Mouse (Mus musculus) gastrocnemius, adult 18-20 months (tissue): Measurements from ENCODE around the gene Tmem132b. TPM values are rescaled to one million over a fixed set of nuclear protein-coding genes. Genes with fewer than 3 reads are reported as not detected.
A peak's percentile ranks its signal among the peaks of the same experiment; 100 is the strongest.

Experiments
- DNase-seq: peaks from one replicate; pipeline ENCODE4 v3.0.0; 2021; ENCODE audit warnings: low spot score
- total RNA-seq, 2 experiments: library from RNA; stranded (reverse); gene quantifications; 2 replicates each; pipeline ENCODE4 v1.2.3; 2021

Gene Tmem132b
- total RNA-seq, 2 experiments from 2014 or later = 1.7 to 5.7 TPM

- DNase-seq = no peak
Observed at GRCm38 (mm10) chr5:125509541-125509940, 22.0 kb upstream of the Tmem132b start.

GRCm38 (mm10) chr5:125515006-125515405 lies 16.6 kb upstream of the Tmem132b start:
- no peak for DNase-seq

GRCm38 (mm10) chr5:125518640-125519039 lies 12.9 kb upstream of the Tmem132b start:
- DNase-seq = no peak

DNA sequence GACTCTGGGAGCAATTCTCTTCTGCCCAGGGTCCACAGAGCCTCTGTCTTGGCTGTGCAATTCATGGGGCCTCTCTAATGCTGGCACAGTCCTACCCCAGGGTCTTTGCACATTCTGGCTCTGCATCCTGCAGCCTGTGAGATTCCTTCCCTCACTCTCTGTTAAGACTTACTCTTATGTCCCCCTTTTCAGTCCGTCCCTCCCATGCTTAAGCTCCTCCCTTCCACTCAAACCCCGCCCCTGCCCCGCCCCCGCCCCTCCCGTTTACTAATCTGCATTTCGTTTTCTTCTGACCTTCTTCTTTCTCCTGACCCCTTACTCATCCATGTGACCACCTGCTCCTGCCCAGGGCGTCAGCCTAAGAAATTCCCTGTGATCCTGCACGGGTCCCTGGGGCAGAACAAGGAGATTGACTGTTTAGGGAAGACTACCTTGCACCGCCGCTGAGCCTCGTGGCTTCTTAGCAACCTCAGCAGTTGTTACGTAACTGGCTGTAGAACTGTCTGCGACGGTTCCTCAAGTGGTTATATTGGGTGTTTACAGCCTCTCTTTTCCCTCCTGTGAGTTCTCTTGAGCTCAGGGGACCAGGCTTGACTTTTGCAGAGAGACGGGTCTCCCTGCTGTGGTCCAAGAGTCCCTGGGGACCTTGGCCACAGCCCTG lies 10.5 kb upstream of the Tmem132b start:
- DNase-seq = no peak

DNA sequence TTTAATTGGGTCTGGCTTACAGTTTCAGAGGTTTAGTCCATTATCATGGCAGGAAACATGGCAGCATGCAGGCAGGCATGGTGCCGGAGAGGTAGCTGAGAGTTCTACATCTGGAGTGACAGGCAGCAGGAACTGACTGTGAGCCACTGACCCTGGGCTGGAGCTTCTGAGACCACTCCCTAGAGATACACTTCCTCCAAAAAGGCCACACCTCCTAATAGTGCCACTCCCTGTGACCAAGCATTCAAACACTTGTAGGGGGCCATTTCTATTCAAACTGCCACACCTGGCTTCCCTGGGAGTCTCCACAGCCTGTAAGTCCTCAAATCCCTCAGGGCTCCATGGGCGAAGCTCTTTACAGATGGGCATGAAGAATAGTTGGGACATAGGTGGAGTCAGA lies 8.2 kb upstream of the Tmem132b start:
- DNase-seq = no peak

- no peak for DNase-seq
Observed at GRCm38 (mm10) chr5:125525516-125525915, 6.1 kb upstream of the Tmem132b start.

GRCm38 (mm10) chr5:125526464-125526863 lies 5.1 kb upstream of the Tmem132b start:
- DNase-seq = no peak

DNA sequence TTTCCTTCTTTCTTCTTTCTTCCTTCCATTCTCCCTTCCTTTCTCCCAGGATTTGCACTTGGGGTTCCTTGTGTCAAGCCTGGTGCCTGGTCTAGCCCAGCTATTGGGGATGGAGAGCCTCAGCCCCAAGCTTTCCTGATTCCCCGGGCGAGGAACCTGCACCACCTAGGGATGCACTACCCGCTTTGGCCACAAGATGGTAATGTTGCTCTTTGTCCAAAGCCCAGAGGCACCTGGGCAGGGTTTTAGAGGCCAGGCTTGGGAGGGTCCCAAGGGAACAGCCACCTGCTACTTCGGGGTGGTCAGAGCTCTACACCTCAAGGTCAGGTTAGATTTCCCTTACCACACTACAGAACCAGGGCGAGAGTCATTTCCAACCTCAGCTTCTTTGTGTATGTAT lies 2.5 kb upstream of the Tmem132b start:
- DNase-seq = peak; percentile 66

DNA sequence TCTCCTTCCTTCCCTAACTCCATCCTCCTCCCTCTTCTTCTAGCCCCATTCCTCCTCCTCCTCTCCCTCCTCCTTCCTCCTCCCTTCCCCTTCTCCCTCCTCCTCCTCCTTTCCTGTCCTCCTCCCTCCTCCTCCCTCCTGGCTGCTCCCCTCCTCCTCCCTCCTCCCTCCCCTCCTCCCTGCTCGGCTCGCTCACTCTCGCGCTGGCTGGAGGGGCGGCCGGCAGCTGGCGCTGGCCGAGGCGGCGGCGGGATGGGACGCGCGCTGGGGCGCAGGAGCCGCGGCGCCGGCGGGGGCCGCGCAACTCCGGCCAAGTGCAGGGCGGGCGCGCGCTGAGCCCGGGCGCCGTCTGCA lies 594 bp downstream of the Tmem132b start:
- DNase-seq = no peak

- DNase-seq = no peak
Observed at GRCm38 (mm10) chr5:125532545-125533224, 1.1 kb downstream of the Tmem132b start.

- DNase-seq = no peak
Observed at GRCm38 (mm10) chr5:125533225-125533900, 1.8 kb downstream of the Tmem132b start.

DNA sequence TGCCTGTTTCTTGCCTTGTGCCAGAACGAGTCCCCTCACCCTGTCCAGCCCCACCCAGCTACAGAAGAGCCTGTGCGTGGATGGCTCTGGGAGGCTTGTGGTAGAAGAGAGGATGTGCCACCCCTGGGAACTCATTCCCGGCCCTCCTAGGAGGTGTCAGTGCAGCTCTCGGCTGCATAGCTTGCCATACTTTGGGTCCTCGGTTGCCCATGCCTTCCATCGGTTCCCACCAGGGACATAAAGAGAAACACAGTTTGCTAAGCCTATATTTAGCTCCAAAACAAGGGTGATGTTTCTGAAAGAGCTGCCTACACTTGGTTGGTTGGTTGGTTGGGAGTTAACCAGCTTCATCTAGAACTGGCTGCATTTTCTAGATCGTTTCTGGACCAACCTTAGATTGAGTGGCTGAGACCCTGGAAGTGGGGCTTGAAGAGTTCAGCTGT lies 2.6 kb downstream of the Tmem132b start:
- DNase-seq = no peak

DNA sequence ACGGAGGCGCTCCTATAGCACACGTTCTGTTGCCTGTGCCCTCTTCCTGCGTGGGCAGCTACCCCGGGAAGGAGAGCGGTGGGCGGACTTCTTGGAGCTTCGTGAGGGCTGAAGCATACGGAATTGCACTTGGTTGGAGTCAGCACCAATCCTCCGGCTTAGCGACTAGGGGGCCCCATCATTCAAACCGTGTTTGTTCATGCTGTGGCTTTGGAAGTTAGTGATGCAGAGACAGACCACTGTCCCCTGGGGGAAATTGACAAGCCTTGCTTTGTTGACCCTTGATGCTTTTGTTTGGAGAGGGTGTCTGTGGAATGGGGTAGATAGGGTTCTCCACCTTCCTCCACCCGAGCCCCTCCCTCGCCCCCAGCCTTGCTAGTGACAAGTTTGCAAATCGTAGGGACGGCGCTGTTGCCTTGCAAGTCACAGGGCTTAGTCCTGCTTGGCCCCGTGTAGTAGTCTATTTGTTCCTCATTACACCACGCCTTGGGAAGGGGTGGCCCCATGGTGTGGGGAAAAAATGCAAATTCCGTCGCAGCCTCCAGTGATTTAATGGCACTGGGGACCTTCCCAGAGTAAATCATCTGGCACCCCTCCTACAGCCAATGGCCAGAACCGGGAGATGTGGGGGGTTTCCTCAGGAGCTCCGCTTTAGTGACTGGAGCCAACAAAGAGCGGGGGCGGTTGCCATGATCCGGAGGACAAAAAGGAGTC lies 3.2 kb downstream of the Tmem132b start:
- DNase-seq = no peak

DNA sequence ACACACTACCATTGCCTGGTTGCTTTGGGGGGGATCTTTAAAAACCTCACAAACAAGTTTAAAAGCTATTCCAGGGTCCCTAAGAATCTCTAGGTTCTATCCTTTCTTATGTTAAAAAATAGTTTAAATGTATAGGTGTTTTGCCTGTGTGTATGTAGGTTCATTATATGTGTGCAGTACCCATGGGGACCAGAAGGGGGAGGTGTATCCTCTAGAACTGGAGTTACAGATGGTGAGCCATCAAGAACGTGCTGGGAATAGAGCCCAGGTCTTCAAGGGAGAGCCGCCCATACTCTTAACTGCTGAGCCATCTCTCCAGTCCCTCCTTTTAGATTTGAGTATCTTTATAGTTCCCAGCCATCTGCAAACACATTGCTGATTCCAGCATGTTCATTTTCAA lies 13.5 kb downstream of the Tmem132b start:
- DNase-seq = no peak

- no peak for DNase-seq
Observed at GRCm38 (mm10) chr5:125546293-125546692, 14.7 kb downstream of the Tmem132b start.

DNA sequence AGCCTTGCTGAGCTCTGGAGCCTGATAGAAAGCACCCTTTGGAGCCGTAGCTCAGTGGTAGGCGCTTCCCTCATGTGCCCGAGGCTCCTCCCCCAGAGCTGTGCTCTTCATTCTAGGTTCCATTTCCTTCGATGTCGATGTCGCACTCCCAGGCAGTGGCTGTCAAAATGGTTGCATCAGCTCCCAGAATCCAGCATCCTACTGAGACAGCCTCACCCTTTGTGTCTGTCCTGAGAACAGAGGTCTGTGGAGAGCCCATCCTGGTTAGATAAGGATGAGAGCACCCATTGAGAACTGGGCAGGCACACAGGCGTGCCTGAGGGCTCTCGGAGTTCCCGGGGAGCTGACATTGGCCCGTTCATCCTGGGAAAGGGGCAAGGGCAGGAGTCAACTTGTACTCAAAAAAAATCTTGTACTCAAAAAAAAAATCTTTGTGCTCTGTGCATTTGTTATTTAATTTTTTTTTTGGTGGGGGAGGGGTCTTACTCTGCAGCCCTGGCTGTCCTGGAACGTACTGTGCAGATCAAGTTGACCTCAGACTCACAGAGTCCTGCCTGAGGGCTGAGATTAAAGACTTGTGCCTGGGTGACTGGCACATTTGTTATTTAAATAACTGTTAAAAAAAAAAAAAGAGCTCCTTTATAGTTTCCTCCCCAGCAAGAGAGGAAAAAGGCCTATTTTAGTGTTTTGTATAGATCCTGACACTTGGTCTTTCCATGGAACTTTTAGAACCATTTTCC lies 18.3 kb downstream of the Tmem132b start:
- DNase-seq = no peak

- peak; percentile 49 for DNase-seq
Observed at GRCm38 (mm10) chr5:125555732-125556131, 24.2 kb downstream of the Tmem132b start.

DNA sequence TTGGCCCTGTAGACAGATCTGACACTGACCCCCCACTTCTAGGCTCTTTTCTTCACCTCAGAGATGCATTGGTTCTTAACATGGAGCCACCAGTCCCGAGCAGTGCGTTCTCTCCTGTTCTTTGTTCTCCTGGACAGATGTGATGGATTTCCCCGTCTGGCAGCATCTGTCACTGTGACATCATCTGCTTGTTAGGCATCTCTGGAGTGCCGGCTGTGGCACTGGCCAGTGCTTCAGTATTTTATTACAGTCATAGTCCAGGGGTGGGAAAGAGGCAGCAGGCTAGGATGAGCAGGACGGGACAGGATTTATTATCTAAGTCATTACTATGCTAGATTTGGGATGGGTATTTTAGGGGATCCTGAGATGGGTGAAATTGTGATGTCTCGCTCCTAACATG lies 31.9 kb downstream of the Tmem132b start:
- DNase-seq = no peak

GRCm38 (mm10) chr5:125565725-125566124 lies 34.2 kb downstream of the Tmem132b start:
- no peak for DNase-seq

DNA sequence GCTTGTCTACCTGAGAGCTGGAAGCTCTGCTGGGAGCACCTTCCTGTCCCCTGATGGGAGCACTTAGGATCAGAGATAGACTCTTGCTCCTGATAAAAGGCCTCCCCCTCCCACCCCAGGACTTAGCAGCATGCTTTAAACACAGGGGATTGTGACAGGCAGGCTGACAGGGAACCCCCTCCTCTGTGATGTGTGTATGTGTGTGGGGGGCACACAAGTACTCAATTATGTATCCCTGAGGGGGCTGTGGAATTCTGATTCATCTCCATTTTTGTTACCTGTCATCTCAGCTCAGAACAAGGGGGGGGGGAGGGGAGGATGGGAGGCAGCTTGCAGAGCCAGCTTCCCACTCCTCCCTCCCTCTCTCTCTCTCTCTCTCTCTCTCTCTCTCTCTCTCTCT lies 36.9 kb downstream of the Tmem132b start:
- DNase-seq = no peak

- no peak for DNase-seq
Observed at GRCm38 (mm10) chr5:125572011-125572410, 40.4 kb downstream of the Tmem132b start.
